ENCODE assay signal across 28 mouse cellular contexts in genomic region chr11:102930672-102931071, GRCm38 (mm10). TPM values are rescaled to one million over a fixed set of nuclear protein-coding genes. Genes with fewer than 3 reads are reported as not detected.
"Had no signal": no experiment of that assay in that cellular context is flagged by ENCODE, and none has a peak within 500 bp of the region (broad histone marks: within the 10 kb centered on the region; RNA-seq: fewer than 3 reads in every experiment).

No protein-coding gene starts in this region.

- H3K9ac ChIP-seq: liver, embryonic 13.5 days; midbrain, embryonic 13.5 days; neural tube, embryonic 13.5 days had no signal

- H3K9me3 ChIP-seq: liver, embryonic 13.5 days; midbrain, embryonic 10.5 days; midbrain, embryonic 13.5 days; neural tube, embryonic 13.5 days had no signal

- H3K4me3 ChIP-seq: left cerebral cortex, adult 2 months; liver, embryonic 13.5 days; midbrain, embryonic 10.5 days; midbrain, embryonic 13.5 days; myocyte; neural tube, embryonic 13.5 days had no signal

- DNase-seq: kidney, adult 18-20 months; kidney, adult 9 months; kidney, postnatal 14 days; kidney, postnatal 4 days; liver, embryonic 13.5 days; lung, adult 2 months; lung, postnatal 14 days; lung, postnatal 4 days; thymus, adult 18-20 months; thymus, postnatal 14 days had no signal

- H3K4me1 ChIP-seq: midbrain, embryonic 13.5 days had no signal

- H3K36me3 ChIP-seq: liver, embryonic 13.5 days; midbrain, embryonic 10.5 days; midbrain, embryonic 13.5 days; neural tube, embryonic 13.5 days had no signal

- H3K27me3 ChIP-seq: midbrain, embryonic 13.5 days had no signal

- H3K27ac ChIP-seq: left cerebral cortex, adult 2 months; liver, embryonic 13.5 days; midbrain, embryonic 10.5 days; midbrain, embryonic 13.5 days; neural tube, embryonic 13.5 days had no signal

- ATAC-seq: midbrain, embryonic 13.5 days; midbrain, embryonic 16.5 days had no signal

- H3K4me2 ChIP-seq: liver, embryonic 13.5 days; midbrain, embryonic 13.5 days; neural tube, embryonic 13.5 days had no signal

RNA-seq across cellular contexts. Expression of gene Kif18b, which starts 5.7 kb away (rescaled TPM):
- total RNA-seq: layer of hippocampus, adult 18-20 months; left cerebral cortex, adult 2 months; monocyte, adult 5-6 weeks; neutrophil, adult 5-6 weeks had no signal

RNA-seq across cellular contexts. Expression of gene C1ql1, which starts 15.8 kb away (rescaled TPM):
- total RNA-seq: liver, adult 2 months; megakaryocyte progenitor cell, adult 5-6 weeks; monocyte, adult 5-6 weeks; neutrophil, adult 5-6 weeks had no signal
- polyA plus RNA-seq: liver, adult 2 months; spleen, adult 2 months had no signal

RNA-seq across cellular contexts. Expression of gene Gfap, which starts 30.0 kb away (rescaled TPM):
- total RNA-seq: megakaryocyte progenitor cell, adult 5-6 weeks; monocyte, adult 5-6 weeks; neutrophil, adult 5-6 weeks had no signal
- polyA plus RNA-seq: midbrain, embryonic 13.5 days had no signal

RNA-seq across cellular contexts. Expression of gene Fam187a, which starts 45.7 kb away (rescaled TPM):
- total RNA-seq: left cerebral cortex, adult 2 months; left cerebral cortex, postnatal 10 days; liver, adult 2 months; megakaryocyte progenitor cell, adult 5-6 weeks; monocyte, adult 5-6 weeks; neutrophil, adult 5-6 weeks had no signal
- polyA plus RNA-seq: kidney, embryonic 16.5 days; limb, embryonic 11.5 days; limb, embryonic 14.5 days; liver, adult 2 months; liver, embryonic 16.5 days; midbrain, embryonic 10.5 days; midbrain, embryonic 13.5 days; midbrain, embryonic 16.5 days; myocyte; neural tube, embryonic 13.5 days; small intestine, adult 2 months; spleen, adult 2 months had no signal

RNA-seq across cellular contexts. Expression of gene Ccdc103, which starts 49.7 kb away (rescaled TPM):
- total RNA-seq: monocyte, adult 5-6 weeks; neutrophil, adult 5-6 weeks had no signal
- polyA plus RNA-seq: small intestine, adult 2 months; spleen, adult 2 months had no signal
